Mouse (Mus musculus) G1E (cell line): ENCODE measurements at regions not wholly inside any gene's neighbourhood (a gene's known extent, or its start where the extent isn't known, plus 50 kb on each side); places are given as distances from the start of the nearest gene placed in this dataset.

Experiments
- CTCF ChIP-seq: IDR thresholded peaks from 2 replicates; pipeline ENCODE4 v1.5.1; 2012; ENCODE audit warnings: low read depth, low read length, inconsistent platforms, mixed read lengths
- GATA1 ChIP-seq: IDR thresholded peaks from 2 replicates; pipeline ENCODE4 v1.6.1; 2012; ENCODE audit warnings: borderline replicate concordance, low read length, inconsistent platforms, mixed read lengths

DNA sequence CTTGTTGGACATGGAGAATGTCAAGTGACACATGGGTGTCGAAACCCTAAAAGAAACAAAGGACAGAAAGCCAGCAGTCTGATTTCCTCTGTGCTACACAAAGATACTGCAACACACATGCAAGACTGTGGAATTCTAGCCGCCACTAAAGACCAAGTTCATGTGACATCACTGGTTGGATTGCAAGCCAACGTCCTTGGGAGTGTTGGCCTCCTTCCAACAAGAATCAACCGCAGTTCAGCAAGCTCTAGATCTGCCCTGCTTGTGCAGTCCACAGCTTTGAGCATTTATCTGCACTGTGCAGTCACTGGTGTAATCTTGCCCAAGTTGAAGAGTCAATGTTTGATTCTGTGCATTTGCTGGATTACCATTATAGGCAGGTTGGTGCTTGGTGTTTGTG, 1001.2 kb downstream of the Ttll7 start:
- TF ChIP-seq GATA1, result no peak
- TF ChIP-seq CTCF, result no peak
